Mouse (Mus musculus): ENCODE data around the gene Tubg1. TPM values are rescaled to one million over a fixed set of nuclear protein-coding genes. Genes with fewer than 3 reads are reported as not detected.
A peak's percentile ranks its signal among the peaks of the same experiment; 100 is the strongest.

Tubg1 gene
- total RNA-seq, 2 experiments from 2014 or later, result 22.0 to 30.2 TPM

GRCm38 (mm10) chr11:101084811-101085210 lies 34.9 kb upstream of the Tubg1 start:
- intact Hi-C loops (cut with DNase I), result loop anchor here (5.0 kb wide), 1 partner anchor 92 kb away; the partner anchor contains the start of gene Ccr10
- no peak for TF ChIP-seq CTCF (IDR thresholded peaks at IDR 0.05)
- Histone ChIP-seq H3K27ac (no peak overlapping the region), H3K4me3 (no peak overlapping the region)
- no peak for DNase-seq

GRCm38 (mm10) chr11:101085617-101086322 lies 34.0 kb upstream of the Tubg1 start:
- DNase-seq, result no peak
- peak overlapping the region; percentile 84 for H3K4me3 ChIP-seq
- peak overlapping the region; percentile 93 for H3K27ac ChIP-seq
- intact Hi-C loops (cut with DNase I), result no loop called here
- no peak for TF ChIP-seq CTCF (IDR thresholded peaks at IDR 0.05)

GRCm38 (mm10) chr11:101086323-101086674 lies 33.4 kb upstream of the Tubg1 start:
- intact Hi-C loops (cut with DNase I), result no loop called here
- peak overlapping the region; percentile 84 for H3K4me3 ChIP-seq
- H3K27ac ChIP-seq, result peak overlapping the region; percentile 93
- DNase-seq, result peak; percentile 38
- no peak for TF ChIP-seq CTCF (IDR thresholded peaks at IDR 0.05)

GRCm38 (mm10) chr11:101086756-101087681 lies 32.7 kb upstream of the Tubg1 start, which contains the start of gene Mlx:
Gene Mlx (plus strand): TSS chr11:101087277.
- DNase-seq, result peak; percentile 93
- intact Hi-C loops (cut with DNase I), result no loop called here
- Histone ChIP-seq H3K27ac (peak within 1 kb of the TSS; percentile 93), H3K4me3 (peak within 1 kb of the TSS; percentile 84)
- no peak for TF ChIP-seq CTCF (IDR thresholded peaks at IDR 0.05)

GRCm38 (mm10) chr11:101087682-101088055 lies 32.1 kb upstream of the Tubg1 start:
- H3K4me3 ChIP-seq, result peak overlapping the region; percentile 84
- intact Hi-C loops (cut with DNase I), result no loop called here
- DNase-seq, result no peak
- H3K27ac ChIP-seq, result peak overlapping the region; percentile 93
- no peak for TF ChIP-seq CTCF (IDR thresholded peaks at IDR 0.05)

GRCm38 (mm10) chr11:101089931-101090330 lies 29.8 kb upstream of the Tubg1 start:
- no peak overlapping the region for H3K27ac ChIP-seq
- intact Hi-C loops (cut with DNase I), result no loop called here

GRCm38 (mm10) chr11:101094930-101095313 lies 24.8 kb upstream of the Tubg1 start:
- no peak for DNase-seq
- TF ChIP-seq CTCF (IDR thresholded peaks at IDR 0.05), result no peak
- intact Hi-C loops (cut with DNase I), result loop anchor here (1.0 kb wide), 1 partner anchor 78 kb away; no protein-coding TSS in a partner anchor
- Histone ChIP-seq H3K4me3 (peak overlapping the region; percentile 100), H3K27ac (peak overlapping the region; percentile 99)

More at GRCm38 (mm10) chr11:101089931-101090330, 29.8 kb upstream of the Tubg1 start:
- H3K4me3 ChIP-seq, result no peak overlapping the region
- DNase-seq, result no peak
- no peak for TF ChIP-seq CTCF (IDR thresholded peaks at IDR 0.05)

GRCm38 (mm10) chr11:101095314-101096024 lies 24.3 kb upstream of the Tubg1 start, which contains the start of gene Psmc3ip:
Gene Psmc3ip (minus strand): TSS chr11:101095436.
- peak within 1 kb of the TSS; percentile 99 for H3K27ac ChIP-seq
- intact Hi-C loops (cut with DNase I), result loop anchor here (1.0 kb wide), 1 partner anchor 78 kb away; no protein-coding TSS in a partner anchor
- peak; percentile 97 for DNase-seq
- peak; percentile 87 for TF ChIP-seq CTCF (IDR thresholded peaks at IDR 0.05)
- H3K4me3 ChIP-seq, result peak within 1 kb of the TSS; percentile 100

- Histone ChIP-seq H3K27ac (no peak overlapping the region), H3K4me3 (no peak overlapping the region)
- intact Hi-C loops (cut with DNase I), result no loop called here
- TF ChIP-seq CTCF (IDR thresholded peaks at IDR 0.05), result no peak
- no peak for DNase-seq
These were observed 21.5 kb upstream of the Tubg1 start for GRCm38 (mm10) chr11:101098231-101098630.

- Histone ChIP-seq H3K27ac (no peak overlapping the region), H3K4me3 (no peak overlapping the region)
- no peak for DNase-seq
- TF ChIP-seq CTCF (IDR thresholded peaks at IDR 0.05), result no peak
- intact Hi-C loops (cut with DNase I), result no loop called here
These were observed 16.7 kb upstream of the Tubg1 start for GRCm38 (mm10) chr11:101103011-101103410.

GRCm38 (mm10) chr11:101109351-101109750 lies 10.4 kb upstream of the Tubg1 start:
- no peak for DNase-seq
- Histone ChIP-seq H3K4me3 (no peak overlapping the region), H3K27ac (no peak overlapping the region)
- no peak for TF ChIP-seq CTCF (IDR thresholded peaks at IDR 0.05)
- intact Hi-C loops (cut with DNase I), result no loop called here

- DNase-seq, result no peak
- Histone ChIP-seq H3K27ac (no peak overlapping the region), H3K4me3 (no peak overlapping the region)
- intact Hi-C loops (cut with DNase I), result no loop called here
- no peak for TF ChIP-seq CTCF (IDR thresholded peaks at IDR 0.05)
These were observed 9.0 kb upstream of the Tubg1 start for GRCm38 (mm10) chr11:101110708-101111107.
